Mouse (Mus musculus): ENCODE measurements at regions not wholly inside any gene's neighbourhood (a gene's known extent, or its start where the extent isn't known, plus 50 kb on each side); places are given as distances from the start of the nearest gene placed in this dataset.

- Histone ChIP-seq H3K36me3 (ENCODE audit: control insufficient read depth, insufficient read depth, low read length, poor library complexity, severe bottlenecking) (no peaks in the 10 kb centered on the region), H3K27ac (ENCODE audit: insufficient read depth, low read length) (no peak overlapping the region), H3K9ac (ENCODE audit: low read depth, poor library complexity, severe bottlenecking) (no peak overlapping the region), H3K4me1 (ENCODE audit: control insufficient read depth, insufficient read depth, low read length) (no peaks in the 10 kb centered on the region), H3K4me3 (ENCODE audit: low read depth, low read length) (no peak overlapping the region), H3K27me3 (ENCODE audit: control insufficient read depth, insufficient read depth, low read length, poor library complexity, severe bottlenecking) (no peaks in the 10 kb centered on the region), H3K9me3 (replicated peaks; ENCODE audit: control insufficient read depth, insufficient read depth, low read length, poor library complexity, severe bottlenecking) (no peaks in the 10 kb centered on the region)
- TF ChIP-seq EP300 (IDR thresholded peaks at IDR 0.05; ENCODE audit: insufficient read depth, low read depth, low read length) (no peak), CTCF (IDR thresholded peaks at IDR 0.05; ENCODE audit: low read depth, low read length) (no peak), POLR2A (IDR thresholded peaks at IDR 0.05; ENCODE audit: insufficient read depth, low read length) (no peak)
Measured at GRCm38 (mm10) chr14:105698086-105698485, 198.5 kb downstream of the Spry2 start.

- no peak overlapping the region for H3K27ac ChIP-seq (ENCODE audit: insufficient read depth, low read length)
- H3K4me3 ChIP-seq (ENCODE audit: low read depth, low read length), result no peak overlapping the region
- H3K9me3 ChIP-seq (replicated peaks; ENCODE audit: control insufficient read depth, insufficient read depth, low read length, poor library complexity, severe bottlenecking), result no peaks in the 10 kb centered on the region
- H3K4me1 ChIP-seq (ENCODE audit: control insufficient read depth, insufficient read depth, low read length), result no peaks in the 10 kb centered on the region
- TF ChIP-seq POLR2A (IDR thresholded peaks at IDR 0.05; ENCODE audit: insufficient read depth, low read length) (no peak), CTCF (IDR thresholded peaks at IDR 0.05; ENCODE audit: low read depth, low read length) (no peak), EP300 (IDR thresholded peaks at IDR 0.05; ENCODE audit: insufficient read depth, low read depth, low read length) (no peak)
- H3K9ac ChIP-seq (ENCODE audit: low read depth, poor library complexity, severe bottlenecking), result no peak overlapping the region
- H3K27me3 ChIP-seq (ENCODE audit: control insufficient read depth, insufficient read depth, low read length, poor library complexity, severe bottlenecking), result no peaks in the 10 kb centered on the region
- H3K36me3 ChIP-seq (ENCODE audit: control insufficient read depth, insufficient read depth, low read length, poor library complexity, severe bottlenecking), result no peaks in the 10 kb centered on the region
Measured at GRCm38 (mm10) chr14:105697398-105697797, 199.2 kb downstream of the Spry2 start.

GRCm38 (mm10) chr14:105694969-105695368, 201.7 kb downstream of the Spry2 start:
- Histone ChIP-seq H3K27ac (ENCODE audit: insufficient read depth, low read length) (no peak overlapping the region), H3K9me3 (replicated peaks; ENCODE audit: control insufficient read depth, insufficient read depth, low read length, poor library complexity, severe bottlenecking) (no peaks in the 10 kb centered on the region), H3K36me3 (ENCODE audit: control insufficient read depth, insufficient read depth, low read length, poor library complexity, severe bottlenecking) (no peaks in the 10 kb centered on the region), H3K4me3 (ENCODE audit: low read depth, low read length) (no peak overlapping the region), H3K9ac (ENCODE audit: low read depth, poor library complexity, severe bottlenecking) (no peak overlapping the region), H3K27me3 (ENCODE audit: control insufficient read depth, insufficient read depth, low read length, poor library complexity, severe bottlenecking) (no peaks in the 10 kb centered on the region), H3K4me1 (ENCODE audit: control insufficient read depth, insufficient read depth, low read length) (no peaks in the 10 kb centered on the region)
- no peak for TF ChIP-seq POLR2A (IDR thresholded peaks at IDR 0.05; ENCODE audit: insufficient read depth, low read length)

GRCm38 (mm10) chr14:105693713-105694112, 202.9 kb downstream of the Spry2 start:
- TF ChIP-seq POLR2A (IDR thresholded peaks at IDR 0.05; ENCODE audit: insufficient read depth, low read length) (no peak), CTCF (IDR thresholded peaks at IDR 0.05; ENCODE audit: low read depth, low read length) (no peak), EP300 (IDR thresholded peaks at IDR 0.05; ENCODE audit: insufficient read depth, low read depth, low read length) (no peak)
- Histone ChIP-seq H3K27me3 (ENCODE audit: control insufficient read depth, insufficient read depth, low read length, poor library complexity, severe bottlenecking) (no peaks in the 10 kb centered on the region), H3K4me3 (ENCODE audit: low read depth, low read length) (no peak overlapping the region), H3K36me3 (ENCODE audit: control insufficient read depth, insufficient read depth, low read length, poor library complexity, severe bottlenecking) (no peaks in the 10 kb centered on the region), H3K27ac (ENCODE audit: insufficient read depth, low read length) (no peak overlapping the region), H3K9me3 (replicated peaks; ENCODE audit: control insufficient read depth, insufficient read depth, low read length, poor library complexity, severe bottlenecking) (no peaks in the 10 kb centered on the region), H3K9ac (ENCODE audit: low read depth, poor library complexity, severe bottlenecking) (no peak overlapping the region), H3K4me1 (ENCODE audit: control insufficient read depth, insufficient read depth, low read length) (no peaks in the 10 kb centered on the region)

GRCm38 (mm10) chr14:105684826-105685465, 211.7 kb downstream of the Spry2 start:
- H3K27ac ChIP-seq (ENCODE audit: insufficient read depth, low read length), result no peak overlapping the region

GRCm38 (mm10) chr14:105684329-105684728, 212.3 kb downstream of the Spry2 start:
- H3K9me3 ChIP-seq (replicated peaks; ENCODE audit: control insufficient read depth, insufficient read depth, low read length, poor library complexity, severe bottlenecking), result no peaks in the 10 kb centered on the region
- no peak for TF ChIP-seq CTCF (IDR thresholded peaks at IDR 0.05; ENCODE audit: low read depth, low read length)
- TF ChIP-seq EP300 (IDR thresholded peaks at IDR 0.05; ENCODE audit: insufficient read depth, low read depth, low read length), result no peak
- no peak for TF ChIP-seq POLR2A (IDR thresholded peaks at IDR 0.05; ENCODE audit: insufficient read depth, low read length)
- H3K9ac ChIP-seq (ENCODE audit: low read depth, poor library complexity, severe bottlenecking), result no peak overlapping the region
- no peak overlapping the region for H3K27ac ChIP-seq (ENCODE audit: insufficient read depth, low read length)
- no peaks in the 10 kb centered on the region for H3K27me3 ChIP-seq (ENCODE audit: control insufficient read depth, insufficient read depth, low read length, poor library complexity, severe bottlenecking)
- no peaks in the 10 kb centered on the region for H3K36me3 ChIP-seq (ENCODE audit: control insufficient read depth, insufficient read depth, low read length, poor library complexity, severe bottlenecking)
- no peak overlapping the region for H3K4me3 ChIP-seq (ENCODE audit: low read depth, low read length)
- H3K4me1 ChIP-seq (ENCODE audit: control insufficient read depth, insufficient read depth, low read length), result no peaks in the 10 kb centered on the region

More at GRCm38 (mm10) chr14:105684826-105685465, 211.7 kb downstream of the Spry2 start:
- Histone ChIP-seq H3K36me3 (ENCODE audit: control insufficient read depth, insufficient read depth, low read length, poor library complexity, severe bottlenecking) (no peaks in the 10 kb centered on the region), H3K4me3 (ENCODE audit: low read depth, low read length) (no peak overlapping the region), H3K9me3 (replicated peaks; ENCODE audit: control insufficient read depth, insufficient read depth, low read length, poor library complexity, severe bottlenecking) (no peaks in the 10 kb centered on the region), H3K4me1 (ENCODE audit: control insufficient read depth, insufficient read depth, low read length) (no peaks in the 10 kb centered on the region), H3K27me3 (ENCODE audit: control insufficient read depth, insufficient read depth, low read length, poor library complexity, severe bottlenecking) (no peaks in the 10 kb centered on the region), H3K9ac (ENCODE audit: low read depth, poor library complexity, severe bottlenecking) (no peak overlapping the region)
- TF ChIP-seq CTCF (IDR thresholded peaks at IDR 0.05; ENCODE audit: low read depth, low read length), result no peak
- peak; percentile 53; the same call in 1 of the 2 replicates for TF ChIP-seq EP300 (IDR thresholded peaks at IDR 0.05; ENCODE audit: insufficient read depth, low read depth, low read length)
- TF ChIP-seq POLR2A (IDR thresholded peaks at IDR 0.05; ENCODE audit: insufficient read depth, low read length), result no peak
